Mouse (Mus musculus) hindbrain, embryonic 11.5 days (tissue): ENCODE results near the gene Khsrp. TPM values are rescaled to one million over a fixed set of nuclear protein-coding genes. Genes with fewer than 3 reads are reported as not detected.

Experiments
- ATAC-seq: fragments of 200-750 bp; cut with Nextera tagmentation; 2 replicates; pipeline ENCODE4 v1.8.0; 2017; ENCODE audit warnings: mild to moderate bottlenecking, moderate TSS enrichment, moderate library complexity; ENCODE audit not compliant: low FRiP score
- DNase-seq: peaks from one replicate; pipeline ENCODE4 v3.0.0-alpha.2; 2015; ENCODE audit warnings: low spot score
- H3K27ac ChIP-seq: fragments of 300-500 bp; sonication (generic); 2 replicates; pipeline ENCODE4 v1.5.1; 2014; ENCODE audit warnings: mild to moderate bottlenecking, low read depth, low read length
- H3K27me3 ChIP-seq: fragments of 300-500 bp; sonication (generic); 2 replicates; pipeline ENCODE4 v1.6.1; 2014; ENCODE audit warnings: mild to moderate bottlenecking, low read length, moderate library complexity, mixed read lengths; ENCODE audit not compliant: control insufficient read depth, insufficient read depth
- H3K36me3 ChIP-seq: fragments of 300-500 bp; sonication (generic); 2 replicates; pipeline ENCODE4 v1.6.1; 2014; ENCODE audit warnings: mild to moderate bottlenecking, low read length, moderate library complexity, mixed read lengths; ENCODE audit not compliant: control insufficient read depth, insufficient read depth
- H3K4me1 ChIP-seq: fragments of 300-500 bp; sonication (generic); replicated peaks from 2 replicates; pipeline ENCODE4 v1.6.1; 2014; ENCODE audit warnings: low read length, mixed read lengths; ENCODE audit not compliant: control insufficient read depth, insufficient read depth
- H3K4me2 ChIP-seq: fragments of 300-500 bp; sonication (generic); replicated peaks from 2 replicates; pipeline ENCODE4 v1.6.1; 2014; ENCODE audit warnings: mild to moderate bottlenecking, low read depth, low read length
- H3K4me3 ChIP-seq: fragments of 300-500 bp; sonication (generic); 2 replicates; pipeline ENCODE4 v1.5.1; 2014; ENCODE audit warnings: low read depth, low read length
- H3K9ac ChIP-seq: fragments of 300-500 bp; sonication (generic); 2 replicates; pipeline ENCODE4 v1.6.1; 2014; ENCODE audit warnings: low read depth, low read length
- H3K9me3 ChIP-seq: fragments of 300-500 bp; sonication (generic); 2 replicates; pipeline ENCODE4 v1.6.1; 2016; ENCODE audit warnings: low read length; ENCODE audit not compliant: control insufficient read depth
- WGBS: fragments of 180-500 bp; shearing (Covaris S2); extraction: QIAGEN DNeasy Blood & Tissue Kit; methylation state at CpG from one replicate; pipeline ENCODE4 v1.1.7; 2014; 5-methylcytosine and 5-hydroxymethylcytosine counted together
- polyA plus RNA-seq: library from polyadenylated mRNA; unstranded; fragments of >200 nt; fragmentation: Nextera tagmentation; extraction: Ambion mirVana; gene quantifications from 2 replicates; pipeline ENCODE4 v1.2.1, GENCODE M21; 2014

Khsrp gene
- polyA plus RNA-seq, 1 experiment from 2014 or later: 42.7 TPM

DNA sequence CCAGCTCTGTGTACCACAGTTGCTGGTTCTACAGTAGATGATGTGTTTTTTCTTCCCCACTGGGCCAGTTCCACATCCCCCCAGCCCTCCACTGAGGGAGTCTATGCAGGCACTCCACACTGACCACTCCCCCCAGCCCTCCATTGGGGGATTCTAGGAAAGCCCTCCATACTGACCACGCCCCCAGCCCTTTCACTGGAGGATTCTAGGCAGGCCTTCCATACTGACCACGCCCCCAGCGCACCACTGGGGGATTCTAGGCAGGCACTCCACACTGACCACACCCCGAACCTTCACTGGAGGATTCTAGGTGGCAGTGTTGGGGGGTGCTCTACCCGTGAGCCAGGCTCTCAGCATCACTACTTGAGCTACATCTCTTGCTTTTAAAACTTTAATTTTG is 16.1 kb upstream of the Khsrp start:
- WGBS: 42% methylated on average over 5 of the region's 5 CpGs

DNA sequence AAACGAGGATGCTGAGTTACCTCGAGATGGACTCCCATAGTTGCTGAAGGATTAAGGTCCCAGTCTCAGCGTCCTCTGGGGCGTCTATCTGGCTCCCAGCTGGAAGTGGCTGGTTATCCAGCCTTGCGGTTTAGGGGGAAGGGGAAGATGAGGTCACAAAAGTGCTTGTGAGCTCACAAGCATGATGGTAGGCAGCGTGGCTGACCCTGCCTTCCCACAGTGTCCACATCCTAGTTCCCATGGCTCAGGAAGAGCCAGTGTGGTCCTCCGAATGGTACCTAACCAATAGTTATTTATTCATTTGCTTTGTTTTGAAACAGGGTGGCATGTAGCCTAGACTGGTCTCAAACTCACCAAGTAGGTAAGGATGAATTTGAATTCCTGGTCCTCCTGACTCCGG is 10.2 kb upstream of the Khsrp start, which contains the start of gene Slc25a41:
Gene Slc25a41 (minus strand): TSS at position 101 of the 400 bp plus-strand sequence.
- H3K36me3 ChIP-seq: no peaks in the 10 kb centered on the region
- DNase-seq: no peak
- H3K4me1 ChIP-seq: no peaks in the 10 kb centered on the region
- H3K9ac ChIP-seq: no peak within 1 kb of the TSS
- no peak within 1 kb of the TSS for H3K4me3 ChIP-seq
- H3K27ac ChIP-seq: no peak within 1 kb of the TSS
- H3K4me2 ChIP-seq: no peak within 1 kb of the TSS
- 79% methylated on average over 8 of the region's 8 CpGs for WGBS
- peaks cover 2% of the 10 kb centered on the region for H3K27me3 ChIP-seq
- no peak for ATAC-seq
- H3K9me3 ChIP-seq: no peaks in the 10 kb centered on the region

More for the DNA sequence above, 16.1 kb upstream of the Khsrp start:
- Histone ChIP-seq H3K4me3 (no peak overlapping the region), H3K9me3 (no peaks in the 10 kb centered on the region), H3K9ac (no peak overlapping the region), H3K27me3 (no peaks in the 10 kb centered on the region), H3K4me1 (no peaks in the 10 kb centered on the region), H3K4me2 (no peak overlapping the region), H3K36me3 (no peaks in the 10 kb centered on the region), H3K27ac (no peak overlapping the region)
- DNase-seq (no peak), ATAC-seq (peak; percentile 48; the same call in 1 of the 2 replicates)

DNA sequence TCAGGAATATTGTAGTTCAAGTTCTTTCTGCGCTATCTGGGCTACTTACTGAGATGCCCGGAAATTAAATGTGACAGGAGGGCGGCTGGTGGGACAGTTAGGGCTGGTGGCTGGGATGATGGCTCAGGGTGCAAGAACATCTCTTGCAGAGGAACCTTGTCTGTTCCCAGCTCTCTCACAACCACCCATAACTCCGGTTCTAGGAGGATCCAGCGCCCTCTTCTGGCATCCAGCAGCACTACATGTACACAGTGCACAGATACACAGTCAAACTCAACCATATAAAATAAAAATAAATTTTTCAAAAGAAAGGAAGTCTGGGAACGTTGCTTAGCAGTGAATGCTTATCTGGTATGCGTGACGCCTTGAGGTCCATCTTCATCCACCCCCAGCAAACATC is 7.7 kb upstream of the Khsrp start:
- Histone ChIP-seq H3K36me3 (no peaks in the 10 kb centered on the region), H3K9ac (no peak overlapping the region), H3K27me3 (peaks cover 2% of the 10 kb centered on the region), H3K4me2 (no peak overlapping the region), H3K4me1 (no peaks in the 10 kb centered on the region), H3K27ac (no peak overlapping the region), H3K4me3 (no peak overlapping the region), H3K9me3 (no peaks in the 10 kb centered on the region)
- no peak for ATAC-seq
- WGBS: 42% methylated on average over 8 of the region's 8 CpGs
- no peak for DNase-seq

DNA sequence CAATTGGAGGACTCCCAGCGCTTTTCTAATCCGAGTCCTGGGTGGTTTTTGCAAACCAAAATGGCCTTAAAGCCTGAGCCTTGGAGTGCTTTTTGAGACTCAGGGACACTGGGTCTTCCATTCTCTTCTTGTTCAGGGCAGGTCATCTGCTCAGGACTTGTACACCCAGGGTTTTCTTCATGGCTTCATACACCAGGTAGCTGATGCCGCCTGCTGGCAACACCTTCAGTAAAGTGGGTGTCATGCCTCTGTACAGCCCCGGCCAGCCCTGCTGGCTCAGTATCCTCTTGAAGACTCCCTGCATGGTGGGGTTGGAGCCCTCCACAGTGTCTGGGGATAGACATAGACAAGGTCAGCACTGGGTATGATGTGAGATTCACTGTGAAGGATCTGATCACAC is 1.5 kb upstream of the Khsrp start:
- 89% methylated on average over 4 of the region's 4 CpGs for WGBS
- Histone ChIP-seq H3K4me1 (peaks cover 9% of the 10 kb centered on the region), H3K4me2 (peak overlapping the region; percentile 57; the same call in 1 of the 2 replicates), H3K36me3 (peaks cover under 1% of the 10 kb centered on the region; the same call in 1 of the 2 replicates), H3K9ac (no peak overlapping the region; the same call in 1 of the 2 replicates), H3K27me3 (no peaks in the 10 kb centered on the region; the same call in 1 of the 2 replicates), H3K4me3 (no peak overlapping the region; the same call in 1 of the 2 replicates), H3K9me3 (no peaks in the 10 kb centered on the region), H3K27ac (no peak overlapping the region)
- ATAC-seq (no peak), DNase-seq (no peak)

DNA sequence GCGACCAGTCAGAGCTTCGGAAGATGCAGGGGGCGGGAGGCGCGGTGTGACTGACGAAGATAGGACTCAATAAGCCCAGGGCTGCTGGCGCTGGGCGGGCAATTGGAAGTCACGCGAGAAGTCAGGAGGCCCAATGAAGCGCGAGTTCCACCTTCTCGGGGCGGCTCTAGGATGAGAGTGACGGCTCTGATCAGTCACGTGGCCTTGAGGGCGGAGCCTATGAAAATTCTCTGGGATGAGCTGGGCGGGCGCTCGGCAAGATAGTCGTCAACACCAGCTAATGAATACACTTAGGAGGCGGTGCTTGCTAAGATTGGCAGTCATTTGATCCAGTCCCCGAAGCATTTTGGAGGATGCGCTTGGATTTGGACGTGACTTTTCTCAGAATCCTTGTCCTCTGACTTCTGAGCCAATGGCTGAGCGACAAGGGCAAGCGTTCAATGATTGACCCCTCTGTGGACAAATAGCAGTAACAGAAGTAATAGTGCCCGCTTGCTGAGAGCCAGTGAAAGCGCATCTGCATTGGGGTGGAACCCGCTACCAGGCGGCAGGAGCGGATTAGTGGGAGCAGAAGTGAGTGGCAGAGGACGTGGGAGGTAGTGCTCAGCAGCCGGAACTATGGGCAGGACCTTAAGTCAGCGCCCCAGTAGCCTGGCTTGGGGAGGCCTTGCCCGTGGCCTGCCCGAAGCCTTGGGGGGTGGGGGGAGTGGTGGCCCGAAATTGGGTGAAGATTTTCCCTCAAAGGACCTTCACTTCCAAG is 519 bp upstream of the Khsrp start:
- WGBS: under 1% methylated on average over 38 of the region's 38 CpGs
- ATAC-seq (peak; percentile 99), DNase-seq (peak; percentile 99)
- Histone ChIP-seq H3K27me3 (no peaks in the 10 kb centered on the region), H3K4me1 (peaks cover 9% of the 10 kb centered on the region), H3K9ac (peak overlapping the region; percentile 61), H3K9me3 (no peaks in the 10 kb centered on the region), H3K36me3 (peaks cover 3% of the 10 kb centered on the region; the same call in 1 of the 2 replicates), H3K27ac (peak overlapping the region; percentile 72), H3K4me2 (peak overlapping the region; percentile 57), H3K4me3 (peak overlapping the region; percentile 78)

DNA sequence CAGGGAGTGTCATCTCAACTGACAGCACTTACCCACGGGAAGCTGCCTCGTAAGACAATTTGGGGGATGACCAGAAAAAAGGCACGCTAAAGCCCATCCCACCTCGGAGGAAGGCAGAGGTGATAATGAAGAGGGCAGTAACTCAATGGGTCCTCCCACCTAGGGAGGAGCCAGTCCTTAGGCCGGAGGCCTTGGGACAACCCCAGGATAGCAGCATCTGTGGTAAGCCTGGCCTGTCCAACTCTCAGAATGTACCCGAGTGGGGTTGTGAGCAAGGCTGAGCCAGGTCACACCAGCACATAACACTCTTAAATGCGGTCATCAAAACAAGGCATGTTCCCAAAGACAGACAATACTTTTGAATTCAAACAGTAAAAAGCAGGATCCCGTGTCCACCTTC is 1.6 kb downstream of the Khsrp start:
- ATAC-seq: no peak
- 53% methylated on average over 8 of the region's 8 CpGs for WGBS

DNA sequence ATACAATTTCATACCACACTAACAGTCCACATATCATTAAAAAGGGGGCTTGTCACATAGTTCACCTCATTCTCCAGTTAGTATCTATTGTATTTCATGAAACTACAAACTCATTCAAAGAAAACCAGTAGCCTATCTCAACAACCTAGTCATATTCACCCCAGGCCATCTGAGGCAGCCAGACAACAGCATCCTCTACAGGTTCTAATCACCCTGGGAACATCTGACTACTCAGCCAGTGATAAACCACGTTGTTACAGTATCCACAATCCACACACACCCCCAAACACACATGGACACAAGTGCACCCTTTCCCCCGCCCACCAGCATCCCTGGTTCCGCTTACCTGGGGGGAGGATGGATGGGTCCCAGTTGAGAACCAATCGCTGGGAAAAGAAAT is 3.9 kb downstream of the Khsrp start:
- Histone ChIP-seq H3K4me2 (no peak overlapping the region), H3K4me1 (peaks cover 9% of the 10 kb centered on the region), H3K27ac (no peak overlapping the region), H3K4me3 (no peak overlapping the region), H3K36me3 (peaks cover 28% of the 10 kb centered on the region), H3K9me3 (no peaks in the 10 kb centered on the region), H3K9ac (no peak overlapping the region), H3K27me3 (no peaks in the 10 kb centered on the region)
- no peak for DNase-seq
- ATAC-seq: no peak
- 87% methylated on average over 4 of the region's 4 CpGs for WGBS

More for the DNA sequence above, 1.6 kb downstream of the Khsrp start:
- no peak overlapping the region for H3K27ac ChIP-seq
- H3K9me3 ChIP-seq: no peaks in the 10 kb centered on the region
- H3K36me3 ChIP-seq: peaks cover 11% of the 10 kb centered on the region
- peaks cover 9% of the 10 kb centered on the region for H3K4me1 ChIP-seq
- H3K27me3 ChIP-seq: no peaks in the 10 kb centered on the region
- peak overlapping the region; percentile 94 for H3K4me2 ChIP-seq
- DNase-seq: no peak
- peak overlapping the region; percentile 99 for H3K9ac ChIP-seq
- H3K4me3 ChIP-seq: peak overlapping the region; percentile 78

DNA sequence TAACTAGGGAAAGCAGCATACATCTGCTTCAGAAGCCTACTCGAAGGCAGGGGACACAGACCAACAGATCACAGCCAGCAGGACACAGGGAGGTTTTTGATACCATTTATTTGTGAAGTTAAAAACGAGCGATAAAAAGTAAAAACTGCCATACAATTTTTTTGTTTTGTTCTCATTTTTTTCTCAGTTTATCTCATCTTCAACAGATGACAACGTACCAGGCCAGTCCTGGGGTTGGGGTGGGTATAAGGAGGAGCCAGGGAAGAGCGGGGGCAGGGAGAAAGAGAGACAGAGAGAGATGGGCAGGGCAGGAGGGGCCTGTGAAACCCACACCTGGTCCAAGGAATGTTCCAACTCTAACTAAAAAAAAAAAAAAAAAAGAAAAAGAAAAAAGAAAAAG is 10.4 kb downstream of the Khsrp start:
- H3K27me3 ChIP-seq: no peaks in the 10 kb centered on the region
- H3K36me3 ChIP-seq: peaks cover 32% of the 10 kb centered on the region
- H3K9ac ChIP-seq: no peak overlapping the region
- no peak overlapping the region for H3K4me2 ChIP-seq
- no peak for ATAC-seq
- WGBS: 92% methylated on average over 5 of the region's 5 CpGs
- no peak overlapping the region for H3K4me3 ChIP-seq
- no peaks in the 10 kb centered on the region for H3K4me1 ChIP-seq
- no peak overlapping the region for H3K27ac ChIP-seq
- no peak for DNase-seq
- H3K9me3 ChIP-seq: no peaks in the 10 kb centered on the region

DNA sequence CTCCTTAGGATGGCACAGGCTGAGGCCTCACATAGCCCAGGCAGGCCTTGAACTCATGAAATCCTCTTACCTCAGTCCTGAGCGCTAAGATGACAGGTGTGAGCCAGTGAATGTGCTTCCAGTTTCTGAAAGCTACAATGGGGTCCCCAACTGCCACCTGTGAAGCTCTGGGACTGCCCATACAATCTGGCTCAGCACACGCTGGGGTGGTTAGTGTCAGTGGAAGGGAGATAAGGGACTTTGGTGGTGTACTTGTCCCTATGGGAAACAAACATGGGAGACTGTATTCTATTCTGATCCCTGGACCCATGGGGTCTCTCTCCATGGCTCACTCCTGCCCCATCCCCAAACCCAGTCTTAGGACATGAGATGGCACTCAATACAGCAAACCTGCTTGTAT is 11.6 kb downstream of the Khsrp start:
- Histone ChIP-seq H3K27me3 (no peaks in the 10 kb centered on the region), H3K9me3 (no peaks in the 10 kb centered on the region), H3K4me1 (no peaks in the 10 kb centered on the region), H3K9ac (no peak overlapping the region), H3K4me3 (no peak overlapping the region), H3K4me2 (no peak overlapping the region), H3K27ac (no peak overlapping the region), H3K36me3 (peaks cover 27% of the 10 kb centered on the region)
- no peak for DNase-seq
- no peak for ATAC-seq
- 92% methylated on average over 2 of the region's 2 CpGs for WGBS
